Mouse (Mus musculus): Measurements from ENCODE around the gene Omt2b. TPM values are rescaled to one million over a fixed set of nuclear protein-coding genes. Genes with fewer than 3 reads are reported as not detected.

Omt2b gene
- polyA plus RNA-seq, 1 experiment: not detected

GRCm38 (mm10) chr9:78375486-78375885 lies 48.1 kb downstream of the Omt2b start:
- Histone ChIP-seq H3K4me1 (ENCODE audit: control insufficient read depth, insufficient read depth, low read length) (no peaks in the 10 kb centered on the region), H3K27me3 (replicated peaks; ENCODE audit: control insufficient read depth, insufficient read depth, low read length) (no peaks in the 10 kb centered on the region), H3K27ac (ENCODE audit: insufficient read depth, low read depth, low read length) (no peak overlapping the region), H3K4me3 (ENCODE audit: insufficient read depth, low read depth, low read length) (no peak overlapping the region), H3K36me3 (ENCODE audit: control insufficient read depth, insufficient read depth, low read length) (no peaks in the 10 kb centered on the region)
- 84% methylated on average over 4 of the region's 4 CpGs for WGBS
- TF ChIP-seq POLR2A (IDR thresholded peaks at IDR 0.05; ENCODE audit: low read depth, low read length): no peak
- no peak for TF ChIP-seq CTCF (conservative IDR thresholded peaks at IDR 0.05; ENCODE audit: insufficient read depth, insufficient read length, low read depth, low read length)
- no peak for DNase-seq

- no peak overlapping the region for H3K4me3 ChIP-seq (ENCODE audit: insufficient read depth, low read depth, low read length)
- no peak for TF ChIP-seq CTCF (conservative IDR thresholded peaks at IDR 0.05; ENCODE audit: insufficient read depth, insufficient read length, low read depth, low read length)
- TF ChIP-seq POLR2A (IDR thresholded peaks at IDR 0.05; ENCODE audit: low read depth, low read length): no peak
- no peak for DNase-seq
- no peaks in the 10 kb centered on the region for H3K27me3 ChIP-seq (replicated peaks; ENCODE audit: control insufficient read depth, insufficient read depth, low read length)
- no peaks in the 10 kb centered on the region for H3K36me3 ChIP-seq (ENCODE audit: control insufficient read depth, insufficient read depth, low read length)
- no peaks in the 10 kb centered on the region for H3K4me1 ChIP-seq (ENCODE audit: control insufficient read depth, insufficient read depth, low read length)
- no peak overlapping the region for H3K27ac ChIP-seq (ENCODE audit: insufficient read depth, low read depth, low read length)
- whole genome bisulfite sequencing: 55% methylated on average over 8 of the region's 8 CpGs
Measured at GRCm38 (mm10) chr9:78377546-78377945, 50.2 kb downstream of the Omt2b start.

- DNase-seq: no peak
Measured at GRCm38 (mm10) chr9:78378113-78378785, 50.9 kb downstream of the Omt2b start, which contains the start of gene Ooep. Gene Ooep (minus strand): TSS chr9:78378725.

More at GRCm38 (mm10) chr9:78378113-78378785, 50.9 kb downstream of the Omt2b start, which contains the start of gene Ooep:
- Histone ChIP-seq H3K27ac (ENCODE audit: insufficient read depth, low read depth, low read length) (no peak within 1 kb of the TSS), H3K4me1 (ENCODE audit: control insufficient read depth, insufficient read depth, low read length) (no peaks in the 10 kb centered on the region), H3K4me3 (ENCODE audit: insufficient read depth, low read depth, low read length) (no peak within 1 kb of the TSS), H3K36me3 (ENCODE audit: control insufficient read depth, insufficient read depth, low read length) (no peaks in the 10 kb centered on the region), H3K27me3 (replicated peaks; ENCODE audit: control insufficient read depth, insufficient read depth, low read length) (no peaks in the 10 kb centered on the region)
- no peak for TF ChIP-seq POLR2A (IDR thresholded peaks at IDR 0.05; ENCODE audit: low read depth, low read length)
- no peak for TF ChIP-seq CTCF (conservative IDR thresholded peaks at IDR 0.05; ENCODE audit: insufficient read depth, insufficient read length, low read depth, low read length)
- WGBS: 6% methylated on average over 23 of the region's 23 CpGs

Other genes with a start within 250 kb of the Omt2b start
- 93.3 and 100.0 TPM in 2 replicates for gene Fbxo9, start 218.5 kb upstream of the Omt2b start, polyA plus RNA-seq (2012; rRNA removed)
- gene Ick, start 218.4 kb upstream of the Omt2b start, polyA plus RNA-seq (2012; rRNA removed): 8.2 and 8.9 TPM in 2 replicates
- gene Gsta4, start 144.8 kb upstream of the Omt2b start, polyA plus RNA-seq (2012; rRNA removed): 120 and 154 TPM in 2 replicates
- 1.6 and 1.9 TPM in 2 replicates for gene Gsta1, start 96.9 kb upstream of the Omt2b start, polyA plus RNA-seq (2012; rRNA removed)
- gene Gm3776, start 70.5 kb upstream of the Omt2b start, polyA plus RNA-seq (2012; rRNA removed): 0.67 and 0.80 TPM in 2 replicates
- 20.6 and 30.8 TPM in 2 replicates for gene Gm10639, start 37.7 kb upstream of the Omt2b start, polyA plus RNA-seq (2012; rRNA removed)
- gene Omt2a, start 12.8 kb upstream of the Omt2b start, polyA plus RNA-seq (2012; rRNA removed): not detected in 2 replicates
- gene Gsta2, start 28.2 kb downstream of the Omt2b start, polyA plus RNA-seq (2012; rRNA removed): 583 and 726 TPM in 2 replicates
- gene Dppa5a, start 40.6 kb downstream of the Omt2b start, polyA plus RNA-seq (2012; rRNA removed): not detected in 2 replicates
- 0.03 TPM in 1 of 2 replicates, not detected in the other for gene Ooep, start 51.1 kb downstream of the Omt2b start, polyA plus RNA-seq (2012; rRNA removed)
- not detected in 2 replicates for gene Ddx43, start 68.2 kb downstream of the Omt2b start, polyA plus RNA-seq (2012; rRNA removed)
- gene Cgas, start 115.6 kb downstream of the Omt2b start, polyA plus RNA-seq (2012; rRNA removed): 0.19 and 0.36 TPM in 2 replicates
- 21.0 and 23.4 TPM in 2 replicates for gene Mto1, start 120.6 kb downstream of the Omt2b start, polyA plus RNA-seq (2012; rRNA removed)
- gene Gm17324, start 121.2 kb downstream of the Omt2b start, polyA plus RNA-seq (2012; rRNA removed): 0.08 TPM in 1 of 2 replicates, not detected in the other
- 4,503 and 4,540 TPM in 2 replicates for gene Eef1a1, start 161.6 kb downstream of the Omt2b start, polyA plus RNA-seq (2012; rRNA removed)